Mouse (Mus musculus) limb, embryonic 14.5 days (tissue): Measurements from ENCODE around the gene Fam20b. TPM values are rescaled to one million over a fixed set of nuclear protein-coding genes. Genes with fewer than 3 reads are reported as not detected.
A peak's percentile ranks its signal among the peaks of the same experiment; 100 is the strongest.

Experiments used
- ATAC-seq: fragments of 200-750 bp; cut with Nextera tagmentation; 2 replicates; pipeline ENCODE4 v1.8.0; 2017; ENCODE audit warnings: low read depth, moderate number of reproducible peaks, moderate TSS enrichment; ENCODE audit not compliant: low FRiP score
- DNase-seq: peaks from one replicate; pipeline ENCODE4 v3.0.0-alpha.2; 2015; ENCODE audit warnings: low spot score
- H3K27ac ChIP-seq: fragments of 300-500 bp; sonication (generic); replicated peaks from 2 replicates; pipeline ENCODE4 v1.5.1; 2014; ENCODE audit warnings: low read depth, mild to moderate bottlenecking, low read length, moderate library complexity, mixed read lengths
- H3K27me3 ChIP-seq: fragments of 300-500 bp; sonication (generic); 2 replicates; pipeline ENCODE4 v1.6.1; 2014; ENCODE audit warnings: low read length, mixed read lengths; ENCODE audit not compliant: control insufficient read depth, insufficient read depth
- H3K36me3 ChIP-seq: fragments of 300-500 bp; sonication (generic); 2 replicates; pipeline ENCODE4 v1.6.1; 2014; ENCODE audit warnings: mild to moderate bottlenecking, low read length, moderate library complexity, mixed read lengths; ENCODE audit not compliant: control insufficient read depth, insufficient read depth
- H3K4me1 ChIP-seq: fragments of 300-500 bp; sonication (generic); 2 replicates; pipeline ENCODE4 v1.6.1; 2014; ENCODE audit warnings: antibody characterized with exemption, low read length, mixed read lengths; ENCODE audit not compliant: control insufficient read depth, insufficient read depth
- H3K4me2 ChIP-seq: fragments of 300-500 bp; sonication (generic); replicated peaks from 2 replicates; pipeline ENCODE4 v1.6.1; 2014; ENCODE audit warnings: low read depth, mild to moderate bottlenecking, low read length, moderate library complexity; ENCODE audit not compliant: severe bottlenecking
- H3K4me3 ChIP-seq: fragments of 300-500 bp; sonication (generic); replicated peaks from 2 replicates; pipeline ENCODE4 v1.5.1; 2014; ENCODE audit warnings: low read length
- H3K9ac ChIP-seq: fragments of 300-500 bp; sonication (generic); 2 replicates; pipeline ENCODE4 v1.6.1; 2014; ENCODE audit warnings: mild to moderate bottlenecking, low read depth, low read length, moderate library complexity; ENCODE audit not compliant: severe bottlenecking
- H3K9me3 ChIP-seq: fragments of 300-500 bp; sonication (generic); 2 replicates; pipeline ENCODE4 v1.6.1; 2016; ENCODE audit warnings: low read length; ENCODE audit not compliant: control insufficient read depth
- POLR2A ChIP-seq: fragments of 200-500 bp; IDR thresholded peaks from 2 replicates; pipeline ENCODE4 v1.8.0; 2012; ENCODE audit warnings: inconsistent platforms, mild to moderate bottlenecking, moderate library complexity, borderline replicate concordance; ENCODE audit not compliant: insufficient read depth, insufficient read length; ENCODE audit errors: extremely low read depth
- WGBS: fragments of 180-500 bp; shearing (Covaris S2); extraction: QIAGEN DNeasy Blood & Tissue Kit; methylation state at CpG from one replicate; pipeline ENCODE4 v1.1.7; 2014; 5-methylcytosine and 5-hydroxymethylcytosine counted together
- polyA plus RNA-seq, 2 experiments: library from polyadenylated mRNA; depleted of rRNA in 1 of 2; stranded (reverse) in 1 of 2; unstranded in 1 of 2; fragments of >200 nt; fragmentation: Nextera tagmentation in 1 of 2; extraction: Ambion mirVana in 1 of 2; gene quantifications; 2 replicates each; pipeline versions ENCODE4 v1.2.1 to v1.2.3; 2012 to 2014

The Fam20b gene
- polyA plus RNA-seq, 2 experiments: 33.5 to 35.8 TPM

DNA sequence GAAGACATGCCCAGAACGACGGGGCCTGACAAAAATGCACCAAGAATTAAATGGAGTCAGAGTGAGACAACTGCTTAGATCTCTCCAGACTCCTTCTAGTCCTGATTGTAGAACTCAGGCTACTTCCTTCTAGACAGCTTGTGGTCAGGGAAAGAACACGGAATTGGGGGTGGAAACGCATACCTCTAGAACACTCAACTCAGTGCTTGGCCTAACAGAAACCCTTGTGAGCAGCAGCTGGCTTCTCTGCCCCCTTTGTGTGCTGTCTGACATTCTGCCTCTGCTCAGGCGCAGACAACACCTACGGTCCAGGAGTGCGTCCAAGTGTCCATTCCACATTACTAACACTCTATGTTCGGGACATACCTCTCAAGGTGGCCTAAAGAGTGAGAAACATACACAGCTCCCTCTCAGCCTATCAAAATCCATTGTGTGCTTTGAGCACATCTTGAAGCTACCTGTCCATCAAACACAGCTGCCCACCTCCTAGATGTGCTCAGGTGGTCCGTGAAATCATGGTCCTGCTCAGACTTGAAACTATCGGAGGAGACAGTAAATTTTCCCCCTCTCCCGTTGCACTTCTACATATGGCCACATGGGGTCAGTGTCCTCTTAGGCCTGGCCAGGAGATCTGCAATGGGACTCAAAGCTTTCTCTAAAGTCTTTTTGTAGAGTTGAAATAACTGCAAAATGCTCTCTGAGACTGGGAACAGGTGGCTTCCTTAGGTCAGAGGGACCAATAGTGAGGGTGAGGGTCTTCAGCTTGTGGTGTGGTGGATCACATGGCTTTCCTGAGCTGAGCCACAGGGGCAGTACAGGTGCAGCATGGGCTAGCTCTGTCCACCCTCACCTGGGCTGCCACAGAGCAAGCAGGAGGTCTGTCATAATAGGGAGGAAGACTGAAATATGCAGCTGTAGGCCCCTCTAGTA lies 22.9 kb upstream of the Fam20b start:
- H3K4me3 ChIP-seq: no peak overlapping the region
- H3K4me2 ChIP-seq: no peak overlapping the region
- no peak overlapping the region for H3K9ac ChIP-seq
- H3K27ac ChIP-seq: no peak overlapping the region
- DNase-seq (peak; percentile 77), ATAC-seq (peak; percentile 53; the same call in 1 of the 2 replicates)
- H3K36me3 ChIP-seq: no peaks in the 10 kb centered on the region
- TF ChIP-seq POLR2A: no peak
- WGBS: 64% methylated on average over 11 of the region's 11 CpGs
- no peaks in the 10 kb centered on the region for H3K27me3 ChIP-seq
- no peaks in the 10 kb centered on the region for H3K9me3 ChIP-seq
- H3K4me1 ChIP-seq: peaks cover 5% of the 10 kb centered on the region; the same call in 1 of the 2 replicates

DNA sequence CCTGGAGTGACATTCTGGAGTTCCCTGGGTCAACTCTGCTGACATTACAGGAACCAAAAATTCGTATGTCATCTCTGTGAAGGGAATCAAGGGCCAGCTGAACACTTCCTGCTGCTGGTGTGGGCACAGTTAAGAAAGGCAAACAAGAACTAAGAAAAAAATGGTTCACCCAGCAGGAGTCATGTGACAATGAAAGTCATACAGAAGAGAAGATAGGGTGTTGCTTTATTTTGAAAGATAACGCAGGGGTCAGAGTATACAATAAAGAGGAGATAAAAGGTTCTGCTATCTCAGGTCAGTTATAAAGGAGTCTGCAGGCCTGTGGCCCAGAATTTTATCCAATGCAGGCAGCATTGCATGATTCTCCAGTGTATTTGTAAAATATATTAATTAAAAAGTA lies 16.9 kb upstream of the Fam20b start:
- H3K4me2 ChIP-seq: no peak overlapping the region
- no peak for DNase-seq

DNA sequence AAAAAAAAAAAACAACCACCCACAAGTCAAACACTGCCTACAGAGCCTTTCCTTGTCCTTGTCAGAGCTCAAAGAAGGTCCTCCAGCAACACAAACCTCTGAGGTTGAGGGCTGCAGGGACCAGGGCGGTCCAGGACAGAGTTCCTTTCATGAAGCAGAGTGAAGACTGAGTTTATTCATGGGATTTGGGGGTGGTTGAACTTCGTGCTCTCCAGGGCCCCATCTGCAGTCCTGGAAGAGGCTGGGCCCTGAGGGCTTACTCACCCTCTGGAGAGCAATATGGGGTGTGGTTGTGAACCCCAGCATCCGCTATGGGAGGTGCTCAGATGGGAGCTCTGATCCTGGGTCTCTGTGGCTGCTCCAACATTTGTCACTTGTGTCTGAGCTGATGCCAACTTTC lies 15.1 kb upstream of the Fam20b start:
- Histone ChIP-seq H3K36me3 (no peaks in the 10 kb centered on the region), H3K4me3 (no peak overlapping the region), H3K27ac (peak overlapping the region; percentile 49), H3K4me1 (no peaks in the 10 kb centered on the region), H3K9me3 (no peaks in the 10 kb centered on the region), H3K27me3 (no peaks in the 10 kb centered on the region), H3K4me2 (no peak overlapping the region), H3K9ac (no peak overlapping the region)
- WGBS: 59% methylated on average over 3 of the region's 3 CpGs
- no peak for TF ChIP-seq POLR2A
- ATAC-seq (peak; percentile 75), DNase-seq (no peak)

More for the DNA sequence above, 16.9 kb upstream of the Fam20b start:
- Histone ChIP-seq H3K27me3 (no peaks in the 10 kb centered on the region), H3K4me3 (no peak overlapping the region), H3K4me1 (no peaks in the 10 kb centered on the region), H3K9me3 (no peaks in the 10 kb centered on the region), H3K36me3 (no peaks in the 10 kb centered on the region), H3K9ac (no peak overlapping the region), H3K27ac (no peak overlapping the region)
- no peak for TF ChIP-seq POLR2A
- 79% methylated on average over 2 of the region's 2 CpGs for WGBS
- no peak for ATAC-seq

DNA sequence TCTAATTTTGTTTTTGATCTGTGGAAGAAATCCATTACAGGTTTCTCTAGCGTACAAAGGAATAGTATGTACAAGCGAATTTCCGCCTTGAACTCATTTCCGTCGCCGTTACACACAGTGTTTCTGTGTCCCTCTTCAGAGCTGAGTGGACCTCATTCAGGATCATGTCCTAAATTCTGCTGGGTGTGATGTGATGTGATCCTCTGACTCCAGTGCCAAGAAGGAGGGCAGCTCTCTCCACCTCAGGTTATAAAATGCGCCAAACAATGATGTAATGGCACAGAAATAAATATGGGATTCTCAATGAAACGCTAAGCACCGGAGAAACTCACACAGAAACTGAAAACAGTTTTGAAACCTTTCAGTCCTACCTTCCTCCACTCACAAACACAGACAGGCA lies 14.7 kb upstream of the Fam20b start:
- Histone ChIP-seq H3K4me2 (no peak overlapping the region), H3K9me3 (no peaks in the 10 kb centered on the region), H3K4me3 (no peak overlapping the region), H3K9ac (no peak overlapping the region), H3K27me3 (no peaks in the 10 kb centered on the region), H3K4me1 (no peaks in the 10 kb centered on the region), H3K36me3 (no peaks in the 10 kb centered on the region), H3K27ac (peak overlapping the region; percentile 49)
- no peak for TF ChIP-seq POLR2A
- peak; percentile 58 for ATAC-seq
- no peak for DNase-seq
- 71% methylated on average over 9 of the region's 9 CpGs for WGBS

DNA sequence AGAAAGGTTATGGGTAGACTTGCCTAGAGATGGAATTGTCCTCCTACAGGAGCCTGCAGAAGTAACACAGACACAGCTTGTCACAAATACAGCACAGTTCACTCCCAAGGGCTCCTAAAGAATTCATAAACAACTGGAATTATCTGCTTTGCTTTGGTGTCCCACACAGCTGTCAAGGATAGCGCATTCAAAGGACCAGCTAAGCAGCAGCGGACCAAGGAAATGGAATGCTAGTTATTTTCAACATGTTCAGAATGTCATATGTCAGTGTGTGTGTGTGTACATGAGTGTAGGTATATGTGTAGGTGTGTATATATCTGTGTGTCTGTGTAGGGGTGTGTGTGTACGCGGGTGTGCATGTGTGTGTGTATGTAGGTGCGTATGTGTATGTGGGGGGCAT lies 14.1 kb upstream of the Fam20b start:
- ATAC-seq: no peak
- Histone ChIP-seq H3K9me3 (no peaks in the 10 kb centered on the region), H3K4me3 (no peak overlapping the region), H3K27me3 (no peaks in the 10 kb centered on the region), H3K4me2 (no peak overlapping the region), H3K36me3 (no peaks in the 10 kb centered on the region), H3K4me1 (no peaks in the 10 kb centered on the region), H3K9ac (no peak overlapping the region), H3K27ac (peak overlapping the region; percentile 49)
- TF ChIP-seq POLR2A: no peak
- 89% methylated on average over 5 of the region's 5 CpGs for WGBS
- DNase-seq: no peak

DNA sequence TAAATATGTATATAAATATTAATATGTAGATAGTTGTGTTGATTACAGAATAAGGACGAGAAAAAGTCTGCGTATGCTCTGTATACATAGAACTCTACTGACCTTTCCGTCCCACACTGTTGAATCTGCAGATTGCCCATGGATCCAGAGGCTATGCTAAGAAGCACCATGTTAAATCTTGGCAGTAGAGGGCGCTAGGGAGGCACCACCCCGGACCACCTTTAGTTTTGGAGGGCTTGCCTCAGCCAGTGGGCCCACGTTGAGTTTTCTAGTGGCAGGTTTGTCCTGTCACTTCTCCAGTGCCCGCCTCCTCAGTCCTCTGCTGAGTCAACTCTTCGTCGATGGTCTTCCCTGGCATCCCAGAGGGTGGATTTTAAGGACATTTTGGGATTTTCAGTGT lies 11.9 kb upstream of the Fam20b start:
- ATAC-seq (no peak), DNase-seq (no peak)
- H3K27me3 ChIP-seq: no peaks in the 10 kb centered on the region
- no peaks in the 10 kb centered on the region for H3K4me1 ChIP-seq
- H3K9ac ChIP-seq: no peak overlapping the region
- H3K27ac ChIP-seq: no peak overlapping the region
- no peak overlapping the region for H3K4me3 ChIP-seq
- H3K9me3 ChIP-seq: no peaks in the 10 kb centered on the region
- 64% methylated on average over 9 of the region's 9 CpGs for WGBS
- no peaks in the 10 kb centered on the region for H3K36me3 ChIP-seq
- no peak for TF ChIP-seq POLR2A
- no peak overlapping the region for H3K4me2 ChIP-seq
